Mouse (Mus musculus) frontal cortex, postnatal 25 days (tissue): ENCODE measurements around the gene Adam26a.
"Not testable (repeated sequence)": the region's sequence is repeated elsewhere in the genome, so short reads cannot be mapped to it uniquely, and the experiment has no call there.

Source experiments
- DNase-seq, 2 experiments: peaks; one replicate each; pipeline ENCODE4 v3.0.0; 2022; ENCODE audit warnings: low spot score in 2 of 2

The Adam26a gene

DNA sequence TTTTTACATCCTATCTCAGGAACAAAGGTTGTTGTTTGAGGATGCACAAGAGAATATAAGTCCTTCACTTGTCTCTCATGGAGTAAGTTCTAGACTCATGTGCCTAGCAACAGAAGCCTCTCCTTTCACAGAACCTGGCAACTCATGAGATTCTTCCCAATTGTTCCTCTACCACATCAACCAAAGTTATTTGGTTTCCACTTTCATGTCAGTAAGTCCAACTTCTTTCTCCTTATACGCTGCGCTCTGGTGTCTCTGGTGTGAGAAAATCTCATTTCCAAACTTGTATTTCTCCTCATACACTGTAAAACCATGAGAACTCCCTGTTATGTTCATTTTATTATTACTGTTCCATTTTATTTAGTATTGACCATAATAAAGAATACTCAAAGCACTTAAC, at the start of gene Adam26a:
Gene Adam26a (minus strand): TSS at position 101 of the 400 bp plus-strand sequence.
- DNase-seq: not testable (repeated sequence)

DNA sequence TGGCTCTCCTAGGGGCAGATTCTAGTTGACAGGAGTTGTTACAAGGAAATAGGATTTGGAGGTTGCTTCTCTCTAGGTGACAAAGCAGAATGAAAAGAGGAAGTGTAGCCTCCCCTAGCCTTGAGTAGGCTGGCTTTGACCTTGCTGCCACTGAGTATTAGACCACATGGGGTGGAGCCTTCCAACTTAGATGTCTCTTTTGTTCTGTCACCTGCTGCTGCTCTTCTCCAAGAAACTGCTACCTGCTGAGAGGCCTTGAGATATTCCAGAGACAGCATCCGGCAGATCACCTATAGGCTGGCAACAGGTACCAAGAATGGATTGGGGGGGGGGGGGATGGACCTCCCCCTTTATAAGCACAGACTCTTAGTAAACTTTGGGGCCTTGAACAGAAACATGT, 39.5 kb upstream of the Adam26a start:
- no peak for DNase-seq

DNA sequence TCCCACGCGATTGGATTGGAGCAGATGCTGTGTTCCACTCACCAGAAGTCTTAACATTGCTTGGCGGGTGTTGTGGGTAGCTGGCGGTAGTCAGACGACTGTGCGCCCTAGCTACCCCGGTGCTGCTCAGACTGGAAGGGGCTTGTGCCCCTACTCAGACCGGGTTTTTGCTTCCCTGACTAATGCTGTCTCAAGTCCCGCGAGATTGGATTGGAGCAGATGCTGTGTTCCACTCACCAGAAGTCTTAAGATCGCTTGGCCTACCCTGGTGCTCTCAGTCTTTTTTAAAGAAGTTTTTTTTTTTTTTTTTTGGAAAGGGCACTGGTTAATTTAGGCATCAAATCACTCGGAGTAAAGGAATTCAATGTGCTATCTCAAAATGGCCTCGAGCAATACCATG, 27.1 kb upstream of the Adam26a start:
- DNase-seq: not testable (repeated sequence)

DNA sequence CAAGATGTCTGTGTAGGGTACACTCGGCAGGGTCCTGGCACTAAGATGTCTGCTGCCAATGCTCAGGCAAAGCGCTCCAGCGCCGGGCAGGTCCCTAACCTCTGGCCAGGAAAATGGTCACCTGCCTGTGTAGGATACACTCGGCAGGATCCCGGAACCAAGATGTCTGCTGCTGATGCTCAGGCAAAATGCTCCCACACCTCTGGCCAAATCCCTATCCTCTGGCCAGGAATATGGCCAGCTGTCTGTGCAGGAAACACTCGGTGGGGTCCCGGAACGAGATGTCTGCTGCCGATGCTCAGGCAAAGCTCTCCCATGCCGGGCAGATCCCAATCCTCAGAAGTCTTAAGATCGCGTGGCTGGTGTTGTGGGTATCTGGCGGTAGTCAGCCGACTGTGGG, 26.7 kb upstream of the Adam26a start:
- DNase-seq: not testable (repeated sequence)

DNA sequence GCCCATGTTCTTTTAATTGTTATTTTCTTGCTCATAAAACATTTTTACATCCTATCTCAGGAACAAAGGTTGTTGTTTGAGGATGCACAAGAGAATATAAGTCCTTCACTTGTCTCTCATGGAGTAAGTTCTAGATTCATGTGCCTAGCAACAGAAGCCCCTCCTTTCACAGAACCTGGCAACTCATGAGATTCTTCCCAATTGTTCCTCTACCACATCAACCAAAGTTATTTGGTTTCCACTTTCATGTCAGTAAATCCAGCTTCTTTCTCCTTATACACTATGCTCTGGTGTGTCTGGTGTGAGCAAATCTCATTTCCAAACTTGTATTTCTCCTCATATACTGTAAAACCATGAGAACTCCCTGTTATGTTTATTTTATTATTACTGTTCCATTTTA, 48.5 kb downstream of the Adam26a start, which contains the start of gene Adam26b:
Gene Adam26b (minus strand): TSS at position 101 of the 400 bp plus-strand sequence.
- DNase-seq: not testable (repeated sequence)
